Mouse (Mus musculus) adrenal gland, adult 8-10 months (tissue): ENCODE measurements around the gene Banf2. TPM values are rescaled to one million over a fixed set of nuclear protein-coding genes. Genes with fewer than 3 reads are reported as not detected.

ENCODE experiments used
- DNase-seq: peaks from one replicate; pipeline ENCODE4 v3.0.0; 2022
- total RNA-seq, 4 experiments: library from RNA; stranded (reverse); gene quantifications; 2 replicates each; pipeline ENCODE4 v1.2.4; 2022

Banf2 gene
- total RNA-seq = not detected

DNA sequence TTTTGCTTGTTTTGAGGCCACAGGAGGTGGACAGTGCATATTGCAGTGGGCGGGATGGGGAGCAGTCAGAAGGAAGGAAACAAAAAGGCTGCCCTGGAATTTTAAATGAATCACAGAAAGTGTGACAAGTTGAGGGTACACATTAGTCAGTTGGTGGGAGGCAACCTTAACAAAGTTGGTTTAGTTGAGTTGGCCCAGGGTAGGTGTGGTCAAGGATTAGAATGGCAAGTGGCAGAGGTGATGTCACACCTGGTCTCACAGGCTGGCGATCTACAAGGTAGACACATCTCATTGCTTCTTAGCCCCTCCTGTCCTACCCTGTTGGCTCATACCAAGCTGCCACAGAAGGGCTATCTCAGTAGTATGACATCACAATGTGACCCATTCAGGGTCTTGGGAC is at the start of gene Banf2:
Gene Banf2 (plus strand): TSS at position 396 of the 400 bp plus-strand sequence.
- no peak for DNase-seq

DNA sequence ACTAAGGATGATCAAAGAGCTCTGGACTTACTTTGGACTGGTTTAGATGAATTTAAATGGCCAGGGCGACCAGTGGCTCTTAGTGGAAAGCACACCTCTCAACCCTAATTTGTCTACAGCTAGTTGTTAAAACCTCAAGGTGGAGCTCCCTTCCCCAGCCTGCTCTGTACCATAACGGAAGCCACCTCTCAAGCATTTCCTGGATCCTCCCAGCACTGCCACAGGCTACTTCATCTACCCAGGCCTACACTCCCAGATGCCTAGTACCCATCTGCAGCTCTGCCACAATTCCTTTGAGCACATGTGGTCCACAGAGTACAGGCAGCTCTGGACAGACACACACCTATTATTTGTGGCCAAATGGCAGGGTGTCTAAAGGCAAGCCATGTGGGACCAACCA is 49.4 kb upstream of the Banf2 start:
- no peak for DNase-seq

DNA sequence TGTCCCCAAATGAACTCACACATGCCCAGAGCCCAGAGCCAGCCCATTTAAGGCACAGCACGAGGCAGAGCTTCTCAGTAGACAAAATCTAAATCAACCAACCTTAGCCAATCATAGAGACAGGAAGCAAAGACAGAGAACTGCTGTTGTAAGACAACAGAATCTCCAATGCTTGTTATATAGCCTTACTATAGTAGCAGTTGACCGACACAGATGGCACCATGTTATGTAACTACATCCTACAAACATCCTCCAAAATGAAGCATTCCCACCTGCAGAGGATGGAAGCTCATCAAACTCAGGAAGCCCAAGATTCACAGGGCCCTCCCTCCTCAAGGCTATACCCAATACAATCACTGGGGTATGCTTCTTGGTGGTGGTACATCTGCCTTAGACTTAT is 45.4 kb upstream of the Banf2 start:
- DNase-seq = no peak

DNA sequence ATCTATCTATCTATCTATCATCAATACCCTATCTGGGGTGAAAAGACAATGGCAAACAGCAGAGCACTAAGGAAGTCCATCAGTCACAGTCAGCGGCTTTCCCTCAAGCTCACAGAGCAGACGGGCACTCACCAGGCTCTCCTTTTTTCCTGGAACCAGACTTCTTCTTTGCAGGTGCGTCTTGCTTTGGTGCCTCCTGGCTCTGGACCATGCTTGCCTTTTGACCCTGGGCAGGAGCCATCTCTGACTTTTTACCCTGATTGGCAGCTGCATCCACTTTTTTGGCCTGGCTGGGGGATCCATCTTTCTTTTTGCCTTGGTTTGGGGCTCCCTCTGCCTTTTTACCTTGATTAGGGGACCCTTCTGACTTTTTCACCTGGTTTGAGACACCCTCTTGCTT is 44.8 kb upstream of the Banf2 start:
- no peak for DNase-seq

DNA sequence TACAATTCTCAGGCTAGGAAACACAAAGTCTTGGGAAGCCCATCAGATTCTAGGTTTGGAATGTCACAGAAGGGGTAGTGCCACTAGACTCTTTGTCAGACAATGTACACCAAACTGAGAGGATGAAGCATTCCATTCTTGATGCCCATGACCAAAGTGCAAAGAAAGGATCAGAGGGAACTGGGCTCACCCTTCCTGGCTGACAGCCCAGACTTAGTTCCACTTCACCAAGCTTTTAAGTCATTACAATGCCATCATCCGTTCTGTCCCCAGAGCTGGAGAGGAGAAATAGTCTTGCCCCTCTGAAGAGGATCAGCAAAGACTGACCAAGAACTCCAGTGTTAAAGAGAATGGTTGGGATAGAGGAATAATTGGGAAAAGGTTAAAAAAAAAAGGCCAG is 41.9 kb upstream of the Banf2 start:
- no peak for DNase-seq

DNA sequence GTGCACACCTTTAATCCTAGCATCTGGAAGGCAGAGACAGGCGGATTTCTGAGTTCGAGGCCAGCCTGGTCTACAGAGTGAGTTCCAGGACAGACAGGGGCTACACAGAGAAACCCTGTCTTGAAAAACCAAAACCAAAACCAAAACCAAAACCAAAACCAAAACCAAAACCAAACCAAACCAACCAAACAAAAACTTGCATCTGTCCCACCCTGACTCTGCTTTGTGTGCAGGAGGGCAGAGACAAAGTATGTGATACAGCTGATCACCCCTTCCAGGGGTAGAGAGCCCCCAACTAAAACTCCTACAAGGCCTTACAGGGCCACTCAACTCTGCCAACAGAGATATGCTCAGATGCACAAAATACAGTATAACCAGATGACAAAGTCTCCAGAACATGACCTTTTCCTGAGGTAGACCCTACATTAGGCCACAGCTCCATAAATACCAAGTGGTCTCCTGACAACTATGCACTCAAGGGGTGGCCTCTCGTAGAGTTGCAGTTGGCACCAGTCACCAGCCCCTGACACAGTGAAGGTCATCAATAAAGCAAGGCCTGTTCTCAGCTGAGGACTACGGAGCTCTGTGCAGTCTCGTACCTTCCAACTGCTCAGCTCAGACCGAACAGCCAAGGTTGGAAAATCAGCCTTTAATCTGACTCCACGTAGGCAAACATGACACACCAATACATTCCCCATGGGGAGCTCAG is 40.7 kb upstream of the Banf2 start:
- peak; percentile 29 for DNase-seq

DNA sequence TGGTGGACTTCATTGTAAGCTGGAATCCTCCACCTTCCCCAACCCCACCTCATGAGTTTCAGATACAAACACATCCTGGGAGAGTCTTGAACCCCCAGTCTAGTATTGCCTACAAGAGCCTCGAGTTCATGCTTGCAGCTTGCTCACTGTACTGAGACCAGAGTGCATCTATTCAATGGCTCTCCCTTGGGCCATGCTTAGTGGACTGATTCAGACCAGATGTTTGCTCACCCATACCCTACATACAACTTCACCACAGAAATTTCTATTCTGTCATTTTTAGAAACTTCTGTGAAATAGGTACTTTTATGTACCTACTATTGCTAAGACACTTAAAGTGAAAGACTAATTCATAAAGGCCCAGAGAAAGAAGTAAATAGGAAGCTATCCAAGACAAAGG is 39.9 kb upstream of the Banf2 start:
- DNase-seq = no peak

DNA sequence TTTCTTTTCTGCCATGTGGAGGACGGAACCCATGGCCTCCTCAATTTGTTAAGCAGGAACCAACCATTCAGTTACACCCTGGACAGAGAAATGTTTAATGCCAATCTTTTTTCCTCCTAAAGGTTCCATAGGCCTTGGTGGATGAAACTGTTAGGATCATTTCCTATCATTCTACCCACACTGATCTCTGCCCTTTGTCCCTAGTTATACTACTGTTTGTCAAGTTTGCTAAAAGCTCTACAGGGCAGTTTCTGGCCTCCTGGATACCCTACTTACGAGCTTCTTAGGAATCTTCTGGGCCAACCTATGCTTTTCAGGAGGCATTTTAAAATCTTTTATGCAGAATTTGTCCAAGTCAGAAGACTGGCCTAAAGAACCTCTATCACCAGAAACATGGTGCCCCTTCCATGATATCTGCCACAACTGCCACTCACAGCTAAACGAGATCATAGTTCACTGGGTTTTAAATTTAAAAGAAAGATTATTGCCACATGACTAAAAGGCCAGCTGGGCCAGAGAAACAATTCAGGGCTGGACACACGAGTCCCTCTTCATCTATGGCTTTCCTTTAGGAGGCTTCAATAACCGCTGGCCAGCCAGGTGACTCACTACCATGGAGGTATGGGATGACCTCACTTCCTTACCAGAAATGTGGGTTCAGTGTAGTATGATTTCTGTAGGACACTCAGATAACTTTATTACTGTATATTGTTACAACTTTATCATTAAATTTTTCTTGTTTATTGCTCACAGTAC is 30.5 kb upstream of the Banf2 start:
- DNase-seq = no peak

DNA sequence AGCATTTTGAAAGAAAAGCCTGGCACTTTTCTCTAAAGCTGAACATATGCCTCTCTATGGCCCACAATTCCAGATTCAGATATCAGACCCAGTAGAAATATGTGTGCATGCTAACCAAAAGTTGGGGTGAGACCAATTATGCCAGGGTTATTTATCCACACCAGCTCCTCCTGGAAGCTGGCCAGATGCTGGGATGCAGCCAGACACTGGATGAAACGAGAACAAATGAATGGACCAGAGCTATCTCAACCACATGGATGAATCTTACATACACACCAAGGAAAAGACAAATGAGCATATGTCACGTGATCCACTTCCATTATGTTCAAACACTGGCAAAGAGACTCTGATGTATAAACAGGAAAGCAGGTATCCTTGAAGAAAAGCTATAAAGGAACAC is 29.3 kb upstream of the Banf2 start:
- DNase-seq = no peak

DNA sequence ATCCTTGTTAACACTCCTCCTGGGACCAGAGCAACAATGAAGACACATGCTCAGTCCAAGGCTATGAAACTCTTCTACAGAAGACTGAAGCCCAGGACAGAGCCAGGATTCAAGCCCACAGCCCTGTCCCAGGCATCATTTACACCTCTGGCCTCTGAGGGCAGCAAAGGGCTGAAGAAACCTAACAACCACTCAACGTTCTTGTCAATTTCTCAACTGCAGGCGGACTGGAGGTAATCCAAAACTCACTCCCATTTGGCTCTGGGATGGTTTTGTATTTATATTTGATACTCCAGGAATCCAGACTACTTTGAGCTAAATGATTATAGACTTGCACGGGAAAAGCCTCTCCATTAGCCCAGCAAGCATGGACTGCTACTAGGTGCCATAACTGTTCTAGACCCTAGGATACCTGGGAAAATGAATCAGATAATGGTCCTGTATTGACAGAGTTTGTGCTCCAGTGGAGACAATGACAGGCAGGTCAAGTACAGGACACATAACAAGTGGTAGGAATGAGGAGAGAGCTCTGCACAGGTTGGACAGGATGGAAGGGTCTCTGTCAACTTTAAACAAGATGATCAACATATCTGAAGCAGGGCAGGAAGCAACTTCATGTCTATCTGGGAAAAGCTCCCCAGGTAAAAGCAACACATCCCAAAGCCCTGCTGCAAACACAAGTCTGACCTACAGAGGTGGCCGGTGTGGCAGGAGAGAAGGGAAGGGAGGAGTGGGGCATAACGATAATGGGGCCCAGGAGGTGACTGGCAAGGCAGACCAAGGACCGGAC is 27.5 kb upstream of the Banf2 start:
- no peak for DNase-seq

DNA sequence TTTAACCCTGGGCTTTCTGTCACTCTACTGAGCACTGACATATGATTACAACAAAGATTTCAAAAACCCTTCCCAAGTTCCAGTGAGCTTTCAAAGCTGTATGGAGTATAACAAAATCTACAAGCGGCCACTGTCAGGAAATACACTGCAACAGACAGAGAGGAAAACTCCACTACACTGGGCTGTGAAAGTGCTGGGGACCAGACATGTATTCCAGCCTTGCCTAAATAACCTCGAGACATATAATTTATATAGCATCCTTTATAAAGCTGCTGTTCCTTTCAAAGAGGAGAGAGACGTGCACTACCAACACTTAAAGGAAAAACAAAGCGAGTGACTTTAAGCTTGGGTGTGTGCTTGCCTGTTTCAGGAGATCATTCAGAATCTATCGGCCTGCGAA is 26.2 kb upstream of the Banf2 start:
- no peak for DNase-seq

DNA sequence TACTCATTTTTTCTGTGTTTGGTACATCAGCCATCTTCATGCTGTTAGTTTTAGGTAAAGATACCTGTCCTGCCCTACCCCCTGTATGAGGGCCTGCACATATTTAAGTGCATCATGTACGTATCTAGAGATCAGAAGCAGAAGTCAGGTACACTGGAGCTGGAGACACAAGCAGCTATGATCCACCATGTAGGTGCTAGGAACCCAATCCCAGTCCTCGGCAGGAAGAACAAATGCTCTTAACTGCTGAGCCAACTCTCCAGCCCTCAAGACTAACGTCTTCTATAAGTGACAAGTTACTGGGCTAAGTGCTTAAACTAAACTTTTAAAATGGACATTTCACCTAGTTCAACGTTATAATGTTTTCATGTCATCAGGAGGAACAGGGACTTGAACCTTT is 25.6 kb upstream of the Banf2 start:
- no peak for DNase-seq

DNA sequence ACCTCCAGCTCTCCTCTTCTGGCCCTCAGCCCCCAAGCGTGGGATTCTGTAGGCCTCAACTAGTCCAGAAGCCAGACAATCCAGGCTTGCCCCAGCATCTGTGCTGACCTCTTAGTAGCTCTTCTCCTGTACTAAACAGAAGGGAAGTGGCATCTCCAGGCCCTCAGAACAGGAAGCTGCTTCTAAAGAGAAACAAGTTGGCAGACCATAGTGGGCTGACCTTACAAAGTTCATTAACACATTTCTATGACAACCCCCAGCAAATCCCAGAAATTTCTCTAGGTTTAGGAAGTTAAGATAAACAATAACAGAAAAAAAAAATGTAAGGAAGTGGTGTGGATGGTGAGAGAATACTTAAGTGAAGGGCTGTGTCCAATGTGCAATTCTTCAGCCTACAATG is 23.8 kb upstream of the Banf2 start:
- DNase-seq = no peak

DNA sequence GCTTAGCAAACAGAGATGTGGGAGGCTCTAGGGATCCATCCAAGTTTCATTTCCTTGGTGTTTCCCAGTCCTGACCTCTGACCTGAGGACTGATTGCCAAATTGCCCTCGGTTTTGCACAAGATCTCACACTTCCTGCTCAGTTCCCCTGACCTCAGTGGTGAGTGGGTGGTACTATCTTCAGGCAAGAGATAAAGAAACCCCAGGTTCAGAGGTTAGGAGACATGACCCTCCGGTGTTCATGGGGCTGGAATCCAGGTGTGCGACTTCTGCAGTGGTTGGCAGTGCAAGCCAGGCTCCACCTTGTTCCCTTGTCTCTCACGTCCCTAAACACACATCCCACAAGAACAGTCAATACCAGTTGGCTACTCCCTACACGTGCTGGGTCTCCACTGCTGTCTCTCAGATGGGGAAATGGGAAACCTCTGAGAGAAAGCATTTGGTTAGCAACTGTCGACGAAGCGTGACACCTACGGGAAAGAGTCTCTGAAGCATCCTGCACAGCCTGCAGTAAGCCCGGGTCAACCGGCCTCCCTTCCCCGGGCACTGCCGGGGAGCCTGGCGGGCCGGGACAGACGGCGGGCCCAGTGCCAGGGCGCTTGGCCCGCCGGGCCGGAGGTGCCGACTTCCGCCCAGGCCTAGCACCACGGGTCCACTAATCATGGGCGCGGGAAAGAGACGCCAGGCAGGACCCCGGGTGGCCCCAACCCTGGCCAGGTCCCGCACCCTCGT is 23.1 kb upstream of the Banf2 start:
- peak; percentile 58 for DNase-seq

DNA sequence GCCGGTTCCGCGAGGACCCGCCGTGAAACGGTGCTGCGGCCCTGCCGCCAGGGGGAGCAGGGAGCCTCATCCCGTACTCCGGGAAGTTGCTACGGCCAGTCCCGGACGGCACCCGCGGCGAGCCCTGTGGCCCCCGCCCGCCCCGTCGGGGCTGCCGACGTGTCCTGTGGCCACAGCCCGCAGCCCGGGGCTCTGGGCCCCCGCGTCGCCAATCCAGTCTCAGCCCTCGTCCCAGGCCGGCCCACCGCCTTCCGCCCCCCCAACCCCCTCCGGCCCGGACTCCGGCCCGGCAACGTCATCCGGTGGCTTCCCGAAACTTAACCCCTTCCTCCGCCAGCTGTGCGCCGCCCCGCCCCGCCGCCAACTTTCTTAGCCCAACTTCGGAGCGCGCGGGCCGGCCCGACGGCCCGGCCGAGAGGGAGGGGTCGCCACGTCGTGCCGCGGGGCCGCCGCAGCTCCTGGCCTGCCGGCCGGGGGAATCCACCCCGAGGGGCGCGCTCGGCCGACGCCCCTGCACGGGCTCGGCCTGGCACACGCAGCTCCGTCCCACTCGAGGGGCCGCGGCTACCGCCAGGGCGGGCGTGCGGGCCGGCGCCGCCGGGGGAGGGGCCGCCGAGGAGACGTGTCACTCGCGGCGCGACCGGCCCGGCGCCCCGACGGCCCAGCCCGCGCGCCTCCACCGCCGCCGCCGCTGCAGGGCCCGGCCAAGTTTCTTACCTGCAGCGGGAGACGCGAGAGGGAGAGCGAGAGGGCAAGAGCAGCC is 22.4 kb upstream of the Banf2 start:
- DNase-seq = peak; percentile 77

DNA sequence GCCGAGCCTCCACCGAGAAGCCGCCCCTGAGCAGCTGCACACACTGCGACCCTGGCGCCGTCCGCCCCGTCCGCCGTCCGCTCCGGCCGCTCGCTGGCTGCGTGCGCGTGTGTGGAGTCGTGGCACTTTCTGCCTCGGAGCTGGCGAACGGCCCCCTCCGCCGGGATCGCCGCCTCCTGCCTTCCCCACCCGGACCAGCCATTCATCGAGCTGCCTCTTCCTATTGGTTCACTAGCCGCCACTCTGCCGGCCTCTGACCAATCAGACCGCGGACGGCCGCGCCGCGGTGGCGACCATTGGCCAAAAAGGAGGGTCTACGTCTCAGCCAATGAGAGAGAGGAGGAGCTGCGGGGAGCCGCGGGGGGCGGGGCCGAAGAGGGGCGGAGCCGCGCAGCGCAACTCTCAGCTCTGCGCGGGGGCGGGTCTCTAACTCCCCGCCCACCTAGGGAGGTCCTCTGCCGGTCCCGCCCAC is 21.7 kb upstream of the Banf2 start, which contains the start of gene Rrbp1:
Gene Rrbp1 (minus strand): TSS at position 184 of the 472 bp plus-strand sequence.
- peak; percentile 99 for DNase-seq

DNA sequence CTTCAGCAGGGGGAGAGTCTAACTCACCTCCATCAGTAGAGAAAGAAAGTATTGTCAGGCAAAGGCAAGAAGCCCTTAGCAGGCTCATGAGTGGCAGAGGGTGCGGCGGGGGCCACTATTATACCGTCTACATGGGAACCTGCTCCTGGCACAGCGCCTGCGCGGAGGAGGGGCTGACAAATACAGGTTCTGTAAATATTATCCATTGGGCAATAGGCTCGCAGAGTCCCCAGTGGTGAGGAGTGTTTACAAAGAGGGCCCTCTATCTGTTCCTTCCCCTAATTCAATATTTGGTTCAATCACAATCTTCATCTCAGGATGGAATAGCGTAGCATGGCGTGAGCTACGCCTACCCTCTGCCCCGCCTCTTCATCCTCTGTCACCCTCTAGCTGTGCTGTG is 18.8 kb upstream of the Banf2 start:
- DNase-seq = no peak

DNA sequence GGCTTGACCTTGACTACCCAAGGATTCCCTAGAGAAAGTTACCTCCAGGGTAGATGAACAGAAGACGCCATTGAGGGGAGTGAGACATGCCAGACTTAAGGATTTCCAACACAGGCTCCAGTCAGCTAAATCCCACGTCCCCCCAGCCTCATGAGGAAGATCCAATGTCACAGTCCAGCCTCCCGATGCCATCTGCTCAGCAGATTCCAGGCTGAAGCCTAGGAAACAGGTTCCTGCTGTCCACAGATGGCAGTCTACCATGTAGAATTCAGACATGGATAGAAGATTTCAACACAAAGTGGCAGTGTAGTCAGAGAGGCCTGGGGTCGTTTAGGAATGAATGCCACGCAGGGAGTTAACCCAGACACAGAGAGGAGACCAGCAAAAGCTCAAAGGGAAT is 18.4 kb upstream of the Banf2 start:
- no peak for DNase-seq

DNA sequence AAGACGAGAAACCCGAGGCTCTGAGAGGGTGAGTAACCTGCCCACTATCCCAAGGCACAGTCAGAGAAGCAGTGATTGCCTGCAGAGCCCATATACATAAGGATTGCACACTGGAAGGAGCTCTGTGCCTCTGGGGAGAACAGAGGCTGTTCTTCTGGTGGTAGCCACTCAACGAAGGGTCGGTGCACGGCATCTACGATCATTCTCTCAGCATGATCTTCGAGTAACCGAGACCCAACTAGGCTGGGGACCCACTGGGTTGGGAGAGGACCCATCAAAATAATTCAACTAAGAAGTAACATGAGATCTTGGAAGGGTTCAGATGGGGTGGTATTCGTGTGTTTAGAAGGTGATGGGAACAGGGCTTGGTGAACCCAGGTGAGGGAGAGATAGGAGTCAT is 17.0 kb upstream of the Banf2 start:
- no peak for DNase-seq

DNA sequence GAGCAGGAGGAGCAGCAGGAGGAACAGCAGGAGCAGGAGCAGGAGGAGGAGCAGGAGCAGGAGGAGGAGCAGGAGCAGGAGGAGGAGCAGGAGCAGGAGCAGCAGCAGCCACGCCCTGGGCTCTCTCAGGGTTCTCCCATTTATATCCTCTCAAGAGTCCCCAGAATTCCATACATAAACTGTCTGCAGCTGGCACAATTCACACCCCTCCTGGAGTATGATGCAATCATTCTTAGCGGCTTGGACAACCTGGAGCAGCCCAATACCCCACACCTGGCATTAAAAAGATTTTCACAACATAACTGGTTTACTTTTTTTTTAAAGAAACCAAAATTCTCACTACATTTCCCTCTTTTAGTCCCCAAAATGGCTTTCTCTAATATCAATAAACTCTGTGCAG is 12.9 kb upstream of the Banf2 start:
- no peak for DNase-seq

DNA sequence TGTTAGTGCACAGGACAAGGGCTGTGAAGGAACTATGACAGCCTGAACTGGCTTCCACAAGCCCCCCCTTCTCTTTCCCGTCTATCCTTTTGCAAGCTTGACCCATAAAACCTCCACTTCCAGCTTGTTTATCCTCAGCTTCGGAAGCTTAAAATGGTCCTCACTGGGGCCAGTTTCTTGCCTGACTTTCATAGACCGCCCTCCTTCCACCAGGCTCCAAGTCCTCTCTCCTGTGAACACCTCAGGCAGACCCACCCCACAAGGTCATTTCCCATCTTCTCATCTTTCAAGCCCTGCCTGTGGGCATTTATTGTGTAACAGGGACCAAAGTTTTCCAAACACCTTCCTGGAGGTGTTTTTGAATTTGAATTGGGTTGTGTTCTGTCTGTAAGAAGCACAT is 10.4 kb upstream of the Banf2 start:
- DNase-seq = no peak

DNA sequence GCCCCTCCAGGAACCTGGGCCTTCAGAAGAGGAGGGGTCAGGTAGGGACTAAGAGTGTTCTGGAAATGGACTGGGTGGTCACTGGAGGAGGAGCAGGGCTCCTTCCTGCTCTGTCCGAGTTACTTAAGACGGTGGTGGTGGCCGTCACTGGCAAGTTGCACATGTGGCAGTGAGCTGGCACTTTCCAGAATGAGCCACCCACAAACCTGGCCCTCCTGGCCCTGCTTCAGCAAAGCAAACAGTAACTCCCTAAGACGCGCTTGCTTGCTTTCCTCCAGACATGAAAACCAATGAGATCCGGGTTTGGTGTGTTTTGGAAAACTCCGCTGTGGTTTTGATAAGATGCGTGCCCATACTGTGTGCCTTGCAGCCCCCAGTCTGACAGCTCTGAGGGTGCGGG is 7.5 kb upstream of the Banf2 start:
- no peak for DNase-seq
